Mouse (Mus musculus): Measurements from ENCODE around the gene Gm42674. TPM values are rescaled to one million over a fixed set of nuclear protein-coding genes. Genes with fewer than 3 reads are reported as not detected.

Gene Gm42674
- polyA plus RNA-seq, 1 experiment = not detected

DNA sequence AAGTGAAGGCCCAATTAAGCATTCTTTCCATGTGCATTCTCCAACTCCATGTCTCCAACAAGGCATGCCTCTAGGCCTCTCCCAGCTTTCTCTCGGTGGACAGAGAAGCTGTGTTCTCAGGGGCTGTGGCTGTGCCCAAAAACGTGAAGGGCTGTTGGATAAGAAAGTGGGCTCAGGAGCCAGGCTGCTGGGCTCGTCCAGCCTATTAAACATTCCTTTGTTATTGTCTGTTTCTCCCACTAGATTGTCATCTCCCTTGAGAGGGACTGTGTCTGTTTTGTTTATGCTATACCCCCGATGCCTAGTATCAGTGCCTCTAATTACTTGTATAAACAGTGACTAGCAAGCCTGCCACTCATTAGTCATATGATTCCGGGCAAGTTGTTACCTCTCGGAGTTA is 4.0 kb upstream of the Gm42674 start:
- no peak for TF ChIP-seq POLR2A (IDR thresholded peaks at IDR 0.05; ENCODE audit: low read depth, low read length)
- no peak for TF ChIP-seq CTCF (IDR thresholded peaks at IDR 0.05; ENCODE audit: extremely low read depth, insufficient read length, insufficient replicate concordance, low read depth, low read length)
- WGBS = 61% methylated on average over 6 of the region's 6 CpGs
- Histone ChIP-seq H3K36me3 (ENCODE audit: control insufficient read depth, insufficient read depth, low read length) (no peaks in the 10 kb centered on the region), H3K4me1 (ENCODE audit: control insufficient read depth, insufficient read depth, insufficient read length, low read length) (no peaks in the 10 kb centered on the region), H3K4me3 (ENCODE audit: low read depth, low read length) (no peak overlapping the region), H3K27me3 (ENCODE audit: control insufficient read depth, insufficient read depth, low read length) (no peaks in the 10 kb centered on the region), H3K27ac (ENCODE audit: insufficient read depth, low read depth, low read length) (no peak overlapping the region)

GRCm38 (mm10) chr3:90598212-90598611 is 3.5 kb upstream of the Gm42674 start:
- Histone ChIP-seq H3K27me3 (ENCODE audit: control insufficient read depth, insufficient read depth, low read length) (no peaks in the 10 kb centered on the region), H3K27ac (ENCODE audit: insufficient read depth, low read depth, low read length) (no peak overlapping the region), H3K36me3 (ENCODE audit: control insufficient read depth, insufficient read depth, low read length) (no peaks in the 10 kb centered on the region), H3K4me3 (ENCODE audit: low read depth, low read length) (no peak overlapping the region), H3K4me1 (ENCODE audit: control insufficient read depth, insufficient read depth, insufficient read length, low read length) (no peaks in the 10 kb centered on the region)
- TF ChIP-seq CTCF (IDR thresholded peaks at IDR 0.05; ENCODE audit: extremely low read depth, insufficient read length, insufficient replicate concordance, low read depth, low read length) (no peak), POLR2A (IDR thresholded peaks at IDR 0.05; ENCODE audit: low read depth, low read length) (no peak)
- WGBS = 74% methylated on average over 4 of the region's 4 CpGs

GRCm38 (mm10) chr3:90599401-90599800 is 2.3 kb upstream of the Gm42674 start:
- Histone ChIP-seq H3K4me1 (ENCODE audit: control insufficient read depth, insufficient read depth, insufficient read length, low read length) (no peaks in the 10 kb centered on the region), H3K27me3 (ENCODE audit: control insufficient read depth, insufficient read depth, low read length) (no peaks in the 10 kb centered on the region), H3K4me3 (ENCODE audit: low read depth, low read length) (no peak overlapping the region), H3K36me3 (ENCODE audit: control insufficient read depth, insufficient read depth, low read length) (no peaks in the 10 kb centered on the region), H3K27ac (ENCODE audit: insufficient read depth, low read depth, low read length) (no peak overlapping the region)
- no peak for TF ChIP-seq CTCF (IDR thresholded peaks at IDR 0.05; ENCODE audit: extremely low read depth, insufficient read length, insufficient replicate concordance, low read depth, low read length)
- no peak for TF ChIP-seq POLR2A (IDR thresholded peaks at IDR 0.05; ENCODE audit: low read depth, low read length)
- 58% methylated on average over 3 of the region's 3 CpGs for WGBS

DNA sequence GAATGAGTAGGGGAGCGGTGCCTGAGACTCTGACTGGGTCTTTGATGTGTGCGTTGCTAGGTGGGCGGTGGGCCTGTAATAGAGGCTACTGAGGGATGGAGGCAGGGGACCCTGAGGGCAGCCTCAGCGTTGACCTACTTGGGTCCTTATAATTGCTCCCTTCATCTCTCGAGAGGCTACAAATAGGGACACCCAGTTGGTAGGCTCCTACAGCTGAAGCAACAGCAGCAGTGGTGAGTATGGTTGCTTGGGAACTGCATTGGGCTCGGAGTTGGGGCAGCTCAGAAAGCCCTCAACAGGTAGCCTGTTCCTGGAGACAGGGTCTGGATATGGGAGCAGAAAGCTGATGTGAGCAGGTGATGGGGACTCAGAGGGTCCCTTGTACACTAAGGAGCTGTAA is 1.7 kb upstream of the Gm42674 start:
- WGBS = 88% methylated on average over 6 of the region's 6 CpGs
- no peak for TF ChIP-seq CTCF (IDR thresholded peaks at IDR 0.05; ENCODE audit: extremely low read depth, insufficient read length, insufficient replicate concordance, low read depth, low read length)
- TF ChIP-seq POLR2A (IDR thresholded peaks at IDR 0.05; ENCODE audit: low read depth, low read length) = no peak

GRCm38 (mm10) chr3:90600458-90601195 is 1.1 kb upstream of the Gm42674 start:
- no peak for TF ChIP-seq CTCF (IDR thresholded peaks at IDR 0.05; ENCODE audit: extremely low read depth, insufficient read length, insufficient replicate concordance, low read depth, low read length)
- no peak for TF ChIP-seq POLR2A (IDR thresholded peaks at IDR 0.05; ENCODE audit: low read depth, low read length)
- Histone ChIP-seq H3K4me1 (ENCODE audit: control insufficient read depth, insufficient read depth, insufficient read length, low read length) (peaks cover 3% of the 10 kb centered on the region; the same call in 1 of the 2 replicates), H3K4me3 (ENCODE audit: low read depth, low read length) (no peak overlapping the region), H3K27me3 (ENCODE audit: control insufficient read depth, insufficient read depth, low read length) (no peaks in the 10 kb centered on the region), H3K27ac (ENCODE audit: insufficient read depth, low read depth, low read length) (no peak overlapping the region), H3K36me3 (ENCODE audit: control insufficient read depth, insufficient read depth, low read length) (no peaks in the 10 kb centered on the region)
- 87% methylated on average over 8 of the region's 8 CpGs for WGBS

More for the DNA sequence above, 1.7 kb upstream of the Gm42674 start:
- no peak overlapping the region for H3K27ac ChIP-seq (ENCODE audit: insufficient read depth, low read depth, low read length)
- H3K4me3 ChIP-seq (ENCODE audit: low read depth, low read length) = no peak overlapping the region
- H3K4me1 ChIP-seq (ENCODE audit: control insufficient read depth, insufficient read depth, insufficient read length, low read length) = peaks cover 2% of the 10 kb centered on the region; the same call in 1 of the 2 replicates
- no peaks in the 10 kb centered on the region for H3K27me3 ChIP-seq (ENCODE audit: control insufficient read depth, insufficient read depth, low read length)
- H3K36me3 ChIP-seq (ENCODE audit: control insufficient read depth, insufficient read depth, low read length) = no peaks in the 10 kb centered on the region

DNA sequence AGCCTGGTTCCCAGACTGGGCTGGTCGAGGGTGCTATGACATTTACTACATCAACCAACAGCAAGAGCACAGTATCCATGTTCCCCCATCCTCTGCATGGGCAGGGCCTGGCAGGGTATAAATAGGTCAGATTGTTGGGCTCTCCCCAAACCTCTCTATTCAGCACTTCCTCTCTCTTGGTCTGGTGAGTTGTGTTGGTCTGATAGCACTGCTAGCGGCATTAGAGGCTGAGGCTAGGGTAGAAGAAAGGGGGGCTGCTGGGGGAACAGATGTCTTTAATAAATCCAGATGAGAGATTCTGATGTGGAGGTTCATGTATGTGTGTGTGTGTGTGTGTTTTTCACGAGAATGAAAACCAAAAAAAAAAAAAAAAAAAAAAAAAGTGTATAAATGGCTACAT is 1.9 kb downstream of the Gm42674 start, which contains the start of gene S100a4:
Gene S100a4 (plus strand): TSS at position 149 of the 400 bp plus-strand sequence.
- Histone ChIP-seq H3K27me3 (ENCODE audit: control insufficient read depth, insufficient read depth, low read length) (no peaks in the 10 kb centered on the region), H3K4me1 (ENCODE audit: control insufficient read depth, insufficient read depth, insufficient read length, low read length) (peaks cover 3% of the 10 kb centered on the region; the same call in 1 of the 2 replicates), H3K4me3 (ENCODE audit: low read depth, low read length) (no peak within 1 kb of the TSS), H3K27ac (ENCODE audit: insufficient read depth, low read depth, low read length) (no peak within 1 kb of the TSS), H3K36me3 (ENCODE audit: control insufficient read depth, insufficient read depth, low read length) (no peaks in the 10 kb centered on the region)
- TF ChIP-seq POLR2A (IDR thresholded peaks at IDR 0.05; ENCODE audit: low read depth, low read length) = no peak
- no peak for TF ChIP-seq CTCF (IDR thresholded peaks at IDR 0.05; ENCODE audit: extremely low read depth, insufficient read length, insufficient replicate concordance, low read depth, low read length)
- 57% methylated on average over 3 of the region's 3 CpGs for WGBS

GRCm38 (mm10) chr3:90604416-90604815 is 2.7 kb downstream of the Gm42674 start:
- Histone ChIP-seq H3K27me3 (ENCODE audit: control insufficient read depth, insufficient read depth, low read length) (no peaks in the 10 kb centered on the region), H3K36me3 (ENCODE audit: control insufficient read depth, insufficient read depth, low read length) (no peaks in the 10 kb centered on the region), H3K4me3 (ENCODE audit: low read depth, low read length) (no peak overlapping the region), H3K27ac (ENCODE audit: insufficient read depth, low read depth, low read length) (no peak overlapping the region), H3K4me1 (ENCODE audit: control insufficient read depth, insufficient read depth, insufficient read length, low read length) (peaks cover 6% of the 10 kb centered on the region; the same call in 1 of the 2 replicates)
- WGBS = 5% methylated on average over 4 of the region's 4 CpGs
- no peak for TF ChIP-seq CTCF (IDR thresholded peaks at IDR 0.05; ENCODE audit: extremely low read depth, insufficient read length, insufficient replicate concordance, low read depth, low read length)
- TF ChIP-seq POLR2A (IDR thresholded peaks at IDR 0.05; ENCODE audit: low read depth, low read length) = no peak

Data from small intestine, adult 2 months (tissue).